Mouse (Mus musculus): ENCODE data around the gene Cd300lf.

GRCm38 (mm10) chr11:115162205-115162601 is 28.4 kb upstream of the Cd300lf start:
- no peak for TF ChIP-seq CTCF (conservative IDR thresholded peaks at IDR 0.05 in 1 of 2, IDR thresholded peaks at IDR 0.05 in 1 of 2; ENCODE audit: low read depth in 2 of 2, low read length in 2 of 2)
- TF ChIP-seq ZC3H11A (IDR thresholded peaks at IDR 0.05; ENCODE audit: low read depth, low read length), result no peak
- no peak for TF ChIP-seq CHD2 (IDR thresholded peaks at IDR 0.05; ENCODE audit: low read length)
- TF ChIP-seq JUND (conservative IDR thresholded peaks at IDR 0.05; ENCODE audit: low read depth, low read length), result no peak
- TF ChIP-seq EP300 (IDR thresholded peaks at IDR 0.05; ENCODE audit: low read length), result no peak
- no peak for TF ChIP-seq E2F4 (IDR thresholded peaks at IDR 0.05; ENCODE audit: insufficient replicate concordance, low read depth, low read length)
- TF ChIP-seq ELF1 (IDR thresholded peaks at IDR 0.05; ENCODE audit: low read depth, low read length), result no peak
